Mouse (Mus musculus) kidney, postnatal 36 days (tissue): Measurements from ENCODE around the gene Mtor.

Source experiments
- DNase-seq, 2 experiments: peaks; one replicate each; pipeline ENCODE4 v3.0.0; 2021 to 2022; ENCODE audit warnings: mixed read lengths in 2 of 2

The Mtor gene

GRCm38 (mm10) chr4:148601871-148602270 lies 153.5 kb downstream of the Mtor start:
- DNase-seq, result no peak

DNA sequence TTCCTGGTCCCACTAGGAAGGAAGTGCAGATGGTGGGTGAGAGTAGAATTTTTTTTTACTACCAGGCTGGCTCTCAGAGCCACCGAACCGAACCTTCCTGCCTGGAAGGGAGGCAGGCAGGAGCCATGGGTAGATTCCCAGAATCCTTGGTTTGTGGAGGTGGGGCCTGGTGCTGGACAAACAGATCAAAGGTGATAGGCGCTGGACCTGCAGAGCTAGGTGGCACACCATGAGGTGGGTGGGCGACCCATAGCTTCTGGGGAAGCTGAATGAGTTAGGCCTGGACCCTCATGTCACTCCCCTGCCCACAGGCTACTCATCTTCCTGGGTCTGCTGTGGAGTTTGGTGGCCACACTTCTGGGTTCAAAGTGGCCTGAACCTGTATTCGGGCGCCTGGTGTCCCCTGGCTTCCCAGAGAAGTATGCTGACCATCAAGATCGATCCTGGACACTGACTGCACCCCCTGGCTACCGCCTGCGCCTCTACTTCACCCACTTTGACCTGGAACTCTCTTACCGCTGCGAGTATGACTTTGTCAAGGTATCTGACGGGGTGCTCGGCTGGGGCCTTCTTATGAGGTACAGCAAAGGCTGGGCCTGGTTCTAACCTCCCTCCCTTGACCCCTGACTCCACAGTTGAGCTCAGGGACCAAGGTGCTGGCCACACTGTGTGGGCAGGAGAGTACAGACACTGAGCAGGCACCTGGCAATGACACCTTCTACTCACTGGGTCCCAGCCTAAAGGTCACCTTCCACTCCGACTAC lies 154.1 kb downstream of the Mtor start, which contains the start of gene Masp2:
Masp2 (plus strand) TSS at position 198 of the 764 bp plus-strand sequence.
- no peak for DNase-seq

DNA sequence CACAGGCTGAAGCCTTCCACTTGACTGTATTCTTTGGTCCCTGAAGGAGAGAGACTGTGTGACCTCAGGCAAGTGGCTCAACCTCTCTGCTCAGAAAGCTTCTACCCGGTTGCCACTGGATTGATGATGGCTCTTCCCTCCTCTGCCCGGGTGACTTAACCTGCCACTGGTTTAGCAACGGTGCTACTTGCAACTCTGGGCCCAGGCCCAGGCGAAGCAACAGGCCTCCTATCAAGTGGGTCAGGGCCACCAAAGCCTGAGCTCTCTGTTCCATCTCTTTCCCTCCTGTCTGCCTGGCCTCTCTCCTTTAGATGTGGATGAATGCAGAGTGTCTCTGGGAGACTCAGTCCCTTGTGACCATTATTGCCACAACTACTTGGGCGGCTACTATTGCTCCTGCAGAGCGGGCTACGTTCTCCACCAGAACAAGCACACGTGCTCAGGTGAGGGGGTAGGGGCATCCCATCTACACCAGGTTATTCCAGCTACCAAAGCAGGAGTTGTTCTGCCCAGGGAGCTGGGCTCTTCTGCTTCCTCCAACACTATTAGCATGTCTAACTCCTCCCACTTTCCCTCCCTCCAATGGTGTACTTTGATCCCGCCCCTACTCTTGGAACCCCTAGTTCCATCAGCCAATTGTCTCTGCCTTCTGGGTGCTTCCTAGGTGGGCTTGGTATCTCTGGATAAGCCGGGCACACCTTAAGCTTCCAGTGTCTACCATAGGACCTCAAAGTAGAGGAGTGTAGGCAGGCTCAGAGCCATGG lies 155.1 kb downstream of the Mtor start:
- no peak for DNase-seq

DNA sequence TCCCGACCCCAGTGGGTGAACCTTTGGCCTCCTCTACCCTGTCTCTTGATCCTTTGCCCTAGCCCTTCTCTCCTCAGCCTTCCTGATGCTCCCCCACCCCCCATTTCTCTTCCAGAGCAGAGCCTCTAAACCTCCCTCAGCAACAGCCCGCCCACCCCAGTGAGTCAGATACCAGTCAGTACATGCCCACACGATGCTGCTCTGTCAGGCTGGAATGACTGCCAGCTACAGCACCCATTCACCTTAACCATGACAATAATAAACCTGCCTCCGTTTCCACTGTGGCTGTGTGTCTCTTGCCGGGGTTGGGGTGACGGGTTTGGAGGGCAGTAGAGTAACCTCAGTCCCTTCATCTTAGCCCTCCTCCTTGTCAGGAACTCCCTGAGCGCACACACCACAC lies 155.7 kb downstream of the Mtor start:
- no peak for DNase-seq

DNA sequence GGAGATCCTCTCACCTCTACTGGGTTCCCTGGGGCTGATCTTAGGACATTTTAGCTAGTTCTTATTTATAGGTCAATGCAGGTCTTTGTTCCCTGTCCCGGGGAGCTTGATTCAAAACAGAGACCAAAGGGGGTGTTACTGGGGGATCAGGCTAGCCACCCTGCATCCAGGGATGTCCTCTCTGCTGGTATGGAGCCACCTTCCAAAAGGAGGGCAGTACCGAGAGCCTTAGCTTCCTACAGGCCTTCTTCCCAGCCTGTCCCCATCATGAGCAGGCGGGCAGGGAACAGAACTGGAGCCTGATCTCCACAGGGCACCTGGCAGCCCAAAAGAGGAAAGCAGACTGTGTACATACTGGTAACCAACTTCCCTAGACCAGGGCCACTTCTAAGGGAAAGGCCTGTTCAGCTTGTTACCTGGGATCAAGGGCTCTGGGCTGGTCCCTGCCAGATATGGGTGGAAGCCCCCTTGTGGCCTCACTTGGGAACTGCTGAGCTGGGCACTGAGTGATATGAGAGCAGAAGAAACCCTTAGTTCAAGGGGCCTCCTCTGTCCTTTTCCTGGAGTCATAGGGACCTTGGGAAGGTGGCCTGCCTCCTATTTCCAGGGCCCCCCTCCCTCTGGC lies 156.2 kb downstream of the Mtor start:
- DNase-seq, result peak; percentile 73 to 86
